Mouse (Mus musculus): ENCODE results near the gene Tubgcp2.

Tubgcp2 gene

DNA sequence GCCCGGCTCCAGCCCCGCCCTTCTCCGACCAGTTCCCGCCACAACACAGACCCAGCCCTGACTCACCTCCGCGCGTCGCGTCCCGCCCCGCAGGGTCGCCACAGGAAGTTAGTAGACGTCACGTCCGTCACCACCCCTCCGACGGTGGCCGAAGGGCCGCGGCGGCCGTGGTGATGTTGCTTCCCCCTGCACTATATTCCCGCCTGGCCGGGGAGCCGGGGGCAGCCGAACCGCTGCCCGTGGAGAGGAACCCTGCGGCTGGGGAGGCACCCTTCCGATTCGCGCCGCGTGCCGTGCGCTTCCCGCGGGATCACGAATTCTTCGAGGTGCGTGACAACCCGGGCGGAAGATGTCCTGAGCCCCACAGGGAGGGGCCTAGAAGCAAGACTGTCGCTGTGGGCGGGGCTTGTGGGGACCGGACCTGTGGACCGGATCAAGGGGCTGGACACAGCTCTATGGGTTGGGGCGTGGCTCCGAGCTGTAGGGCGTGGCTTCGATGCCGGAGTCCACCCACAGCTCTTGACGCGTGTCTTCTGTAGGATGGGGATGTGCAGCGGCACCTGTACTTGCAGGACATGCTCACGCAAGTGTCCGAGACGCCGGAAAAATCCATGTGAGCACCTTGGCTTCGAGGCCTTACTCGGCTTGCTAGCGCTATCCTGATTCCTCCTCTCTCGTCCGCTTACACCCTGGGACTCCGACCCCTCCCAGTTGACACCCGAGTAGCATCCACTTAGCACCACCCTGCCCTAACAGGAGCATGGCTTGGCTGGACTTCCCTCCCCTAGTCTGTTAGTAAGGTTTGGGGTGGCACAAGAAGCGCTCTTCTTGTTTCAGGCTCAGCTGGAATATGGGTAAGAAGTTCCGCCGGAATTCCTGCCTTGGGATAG, at the start of gene Tubgcp2, which contains the start of gene Zfp511:
Gene Tubgcp2 (minus strand): TSS at position 389 of the 890 bp plus-strand sequence.
Gene Zfp511 (plus strand): TSS at position 111 of the 890 bp plus-strand sequence.
- DNase-seq (ENCODE audit: inconsistent age in 2 of 2, low spot score in 1 of 2): peak; percentile 97 to 100

DNA sequence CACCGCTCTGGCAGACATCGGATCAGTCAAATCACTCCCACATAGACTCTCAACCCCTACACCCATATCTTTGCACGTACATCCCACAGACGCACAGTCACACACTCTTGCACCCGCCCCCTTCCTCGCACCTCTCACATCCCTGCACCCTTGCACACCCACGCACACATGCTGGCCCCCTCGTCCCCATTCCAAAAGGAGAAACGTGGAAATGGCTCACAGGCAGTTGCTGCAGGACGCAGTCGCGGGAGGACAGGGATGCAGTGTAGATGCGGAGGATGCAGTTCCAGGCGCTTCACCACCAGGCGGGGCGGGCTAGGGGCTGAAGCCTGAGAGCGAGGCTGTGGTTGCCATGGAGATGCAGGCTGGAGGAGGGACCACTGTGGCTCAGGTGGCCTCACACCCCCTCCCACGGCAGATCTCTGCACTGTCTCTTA, 45.8 kb upstream of the Tubgcp2 start, which contains the start of gene Caly:
Gene Caly (minus strand): TSS at position 307 of the 437 bp plus-strand sequence.
- peak; percentile 30 to 56 for DNase-seq (ENCODE audit: inconsistent age in 2 of 2, low spot score in 1 of 2)

DNA sequence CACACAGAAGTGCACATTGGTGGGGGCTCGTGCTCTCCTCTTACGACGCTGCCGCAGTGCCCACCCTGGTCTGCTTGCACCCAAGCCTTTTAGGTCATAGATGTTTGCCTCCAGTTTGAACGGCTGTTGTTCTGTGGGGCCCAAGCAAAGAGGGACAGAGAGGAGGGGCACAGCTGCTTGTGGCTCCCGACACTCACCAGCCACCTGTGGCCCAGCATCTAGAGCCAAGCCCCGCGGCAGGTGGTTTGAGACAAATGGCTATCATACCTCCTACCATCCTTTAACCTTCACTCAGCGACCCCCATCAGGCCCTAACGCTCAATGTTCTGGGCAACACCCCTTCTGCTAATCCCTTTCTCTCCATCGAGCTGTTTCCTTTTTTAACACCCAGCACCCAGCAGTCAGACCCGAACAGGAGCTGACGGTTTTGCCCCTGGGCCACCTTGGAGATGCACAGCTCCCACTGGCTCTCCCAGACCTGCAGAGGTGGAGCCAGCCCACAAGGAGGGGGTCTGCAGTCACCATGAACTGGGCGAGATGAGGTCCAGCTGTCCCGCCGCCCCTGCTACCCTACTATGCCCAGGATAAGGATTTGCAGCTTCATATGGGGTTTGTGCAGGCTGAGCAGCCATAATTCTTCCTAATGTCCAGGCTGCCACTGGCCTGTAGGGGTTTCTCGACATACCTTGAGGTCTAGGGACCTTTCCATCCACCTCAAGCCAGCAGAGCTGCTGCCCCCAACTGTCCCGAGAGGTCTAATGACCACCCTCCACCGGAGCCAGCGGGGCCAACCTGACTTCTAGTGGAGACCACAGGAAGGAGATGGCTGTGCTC, 45.2 kb upstream of the Tubgcp2 start:
- peak in 1 of 2 experiments; percentile 44 for DNase-seq (ENCODE audit: inconsistent age in 2 of 2, low spot score in 1 of 2)

DNA sequence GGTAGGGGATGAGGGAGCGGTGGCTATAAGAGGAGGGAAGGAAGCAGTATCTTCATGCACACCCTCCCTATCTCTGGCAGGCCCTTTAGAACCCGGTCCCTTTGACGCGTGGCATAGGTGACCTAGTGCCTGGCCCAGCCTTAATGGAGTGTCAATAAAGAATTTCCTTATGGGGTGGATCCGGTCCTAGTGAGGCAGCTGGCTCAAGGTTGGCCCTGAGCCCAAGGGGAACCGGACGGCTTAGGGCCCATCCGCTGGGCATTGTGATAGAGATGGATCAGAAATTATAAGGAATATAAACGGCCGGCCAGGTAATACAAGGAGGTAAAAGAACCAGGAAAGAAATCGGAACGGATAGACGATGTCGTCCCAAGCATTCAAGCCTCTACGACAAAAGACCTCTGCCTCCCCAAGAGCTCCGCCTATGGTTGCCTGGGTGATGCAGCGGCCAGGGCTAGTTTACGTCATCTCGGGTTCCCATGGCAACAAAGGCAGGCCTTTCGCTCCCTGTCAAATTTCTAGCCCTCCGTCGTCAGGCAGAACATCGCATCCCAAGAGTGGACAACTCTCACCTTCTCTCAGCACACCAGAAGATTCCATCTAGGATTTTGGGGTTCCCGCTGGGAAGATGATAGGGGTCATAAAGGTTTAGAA, 44.2 kb upstream of the Tubgcp2 start:
- peak; percentile 88 to 94 for DNase-seq (ENCODE audit: inconsistent age in 2 of 2, low spot score in 1 of 2)

DNA sequence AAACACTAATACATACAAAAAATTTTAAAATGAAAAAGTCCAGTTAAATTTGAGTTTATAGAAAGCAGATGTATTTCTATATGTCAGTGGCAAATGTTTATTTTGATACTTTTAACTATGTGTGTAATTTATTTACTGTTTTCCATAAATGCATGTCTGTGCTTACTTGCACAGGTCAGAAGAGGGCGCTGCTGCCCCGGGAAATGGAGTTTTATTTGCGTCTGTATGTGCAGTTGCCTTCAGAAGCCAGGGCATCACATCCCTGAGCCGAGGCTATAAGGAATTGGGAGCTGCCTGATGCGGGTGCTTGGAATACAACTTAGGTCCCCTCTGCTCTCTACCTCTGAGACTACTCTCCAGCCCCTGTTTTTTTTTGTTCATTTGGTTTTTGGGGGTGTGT, 42.2 kb upstream of the Tubgcp2 start:
- peak; percentile 72 to 86 for DNase-seq (ENCODE audit: inconsistent age in 2 of 2, low spot score in 1 of 2)

DNA sequence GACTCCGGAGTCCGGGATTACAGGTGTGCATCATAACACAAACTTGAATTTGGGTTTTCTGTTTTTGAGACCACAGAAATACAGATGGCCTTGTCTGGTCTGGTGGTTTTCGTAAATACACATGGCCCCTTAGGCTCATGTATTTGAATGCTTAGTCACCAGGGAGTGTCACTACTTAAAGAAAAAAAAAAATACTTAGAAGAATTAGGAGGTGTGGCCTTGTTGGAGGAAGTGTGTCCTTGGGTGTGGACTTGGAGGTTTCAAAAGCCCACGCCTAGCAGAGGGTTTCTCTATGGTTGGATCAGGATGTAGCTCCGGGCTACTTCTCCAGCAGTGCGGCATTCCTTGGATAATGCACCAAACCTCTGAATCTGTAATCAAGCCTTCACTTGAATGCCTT, 41.2 kb upstream of the Tubgcp2 start:
- no peak for DNase-seq (ENCODE audit: inconsistent age in 2 of 2, low spot score in 1 of 2)

DNA sequence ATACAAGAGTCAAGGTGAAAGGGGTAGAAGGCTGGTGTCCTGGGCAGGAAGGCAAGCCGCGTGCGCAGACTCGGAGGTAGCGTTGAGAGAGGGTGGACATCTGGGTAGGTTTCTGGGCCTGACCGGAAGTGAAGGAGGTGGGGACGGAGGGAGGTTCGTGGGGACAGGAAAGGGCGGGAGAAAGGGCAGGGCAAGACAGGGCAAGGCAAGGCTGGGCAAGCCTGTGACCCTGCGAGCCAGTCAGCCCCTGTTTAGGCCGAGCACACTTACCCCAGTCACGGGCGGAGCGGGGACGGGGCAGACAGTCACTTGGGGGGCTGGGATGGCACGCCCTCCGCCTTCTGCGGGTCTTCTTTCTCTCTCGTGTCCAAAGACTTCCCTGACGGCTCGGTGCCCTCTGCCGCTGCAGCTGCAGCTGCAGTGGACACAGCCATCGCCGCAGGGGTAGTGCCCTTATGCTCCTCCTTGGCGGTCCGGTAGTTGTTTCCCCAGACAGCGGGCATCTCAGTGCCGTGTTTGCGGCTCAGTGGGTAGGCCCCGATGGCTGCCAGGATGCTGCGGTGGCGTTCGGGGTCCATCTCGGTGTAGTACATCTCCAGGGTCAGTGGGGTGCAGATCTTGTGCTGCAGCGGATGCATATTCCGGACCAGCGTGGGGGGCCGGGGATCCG, 33.7 kb upstream of the Tubgcp2 start:
- peak; percentile 18 to 50 for DNase-seq (ENCODE audit: inconsistent age in 2 of 2, low spot score in 1 of 2)

DNA sequence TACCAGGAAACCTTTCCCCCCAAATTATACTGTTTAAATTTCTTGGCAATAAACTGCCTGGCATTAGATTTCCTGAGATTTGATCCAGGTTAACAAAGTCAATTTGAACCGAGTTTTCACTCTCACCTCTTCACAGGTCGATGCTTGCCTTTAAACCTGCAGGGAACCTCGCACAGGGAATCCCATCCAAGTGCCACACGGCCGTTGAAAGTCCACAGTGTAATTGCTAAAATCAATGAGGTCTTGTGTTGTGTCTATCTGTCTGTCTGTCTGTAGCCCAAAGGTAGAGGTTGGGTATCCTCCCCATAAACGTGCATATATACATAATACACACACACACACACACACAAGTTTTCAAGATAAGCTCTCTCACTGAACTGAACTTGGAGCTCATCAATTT, 30.9 kb upstream of the Tubgcp2 start:
- DNase-seq (ENCODE audit: inconsistent age in 2 of 2, low spot score in 1 of 2): no peak

DNA sequence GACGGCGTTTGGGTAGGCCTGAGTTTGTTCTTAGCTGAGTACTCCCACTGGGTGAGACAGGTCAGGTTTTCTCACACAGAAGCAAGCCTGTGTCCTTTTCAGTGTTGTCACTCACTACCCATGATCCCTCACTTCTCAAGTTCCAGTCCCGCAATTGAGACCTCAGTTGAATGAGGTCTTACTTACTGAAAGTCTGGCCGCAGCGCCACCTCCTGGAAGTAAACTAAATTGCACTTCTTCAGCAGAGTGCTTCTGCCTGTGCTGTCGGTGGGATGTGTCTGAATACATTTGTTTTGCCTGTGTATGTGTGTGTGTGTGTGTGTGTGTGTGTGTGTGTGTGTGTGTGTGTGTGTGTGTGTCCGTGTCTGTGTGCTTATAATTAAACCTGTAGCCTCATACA, 26.6 kb upstream of the Tubgcp2 start:
- peak; percentile 55 to 86 for DNase-seq (ENCODE audit: inconsistent age in 2 of 2, low spot score in 1 of 2)

DNA sequence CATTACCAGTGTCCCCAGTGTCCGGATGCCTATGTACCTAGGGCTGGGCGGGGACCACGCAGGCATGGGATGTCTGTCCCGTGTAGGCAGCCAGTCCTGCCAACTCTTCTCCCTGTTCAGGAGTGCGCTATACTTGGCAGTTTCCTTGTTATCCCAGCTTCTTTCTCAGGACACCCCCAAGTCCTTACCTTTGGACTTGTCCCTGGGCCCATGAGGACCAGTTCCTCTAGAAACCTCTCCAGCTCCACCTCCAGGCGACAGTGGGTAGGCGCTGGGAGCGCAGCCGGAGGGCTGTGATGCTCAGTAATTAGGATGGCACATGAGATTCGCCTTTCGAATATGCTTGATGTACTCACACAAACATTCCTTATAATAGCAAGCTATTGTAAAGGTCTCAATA, 25.8 kb upstream of the Tubgcp2 start:
- DNase-seq (ENCODE audit: inconsistent age in 2 of 2, low spot score in 1 of 2): peak in 1 of 2 experiments; percentile 58

DNA sequence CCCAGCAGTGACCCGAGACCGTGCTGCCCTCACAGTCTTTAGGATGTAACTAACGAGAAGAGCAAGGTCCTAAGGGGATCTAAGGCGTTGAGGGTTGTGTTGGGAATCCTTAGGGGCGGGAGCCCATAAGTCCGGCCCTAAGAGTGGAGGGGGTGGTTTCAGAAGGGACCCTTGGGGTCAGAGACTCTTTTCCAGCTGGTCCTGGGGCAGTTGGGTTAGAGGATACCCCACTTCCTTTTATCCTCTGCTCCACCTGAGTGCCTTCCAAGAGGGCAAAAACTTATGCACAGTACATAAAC, 25.3 kb upstream of the Tubgcp2 start:
- no peak for DNase-seq (ENCODE audit: inconsistent age in 2 of 2, low spot score in 1 of 2)

DNA sequence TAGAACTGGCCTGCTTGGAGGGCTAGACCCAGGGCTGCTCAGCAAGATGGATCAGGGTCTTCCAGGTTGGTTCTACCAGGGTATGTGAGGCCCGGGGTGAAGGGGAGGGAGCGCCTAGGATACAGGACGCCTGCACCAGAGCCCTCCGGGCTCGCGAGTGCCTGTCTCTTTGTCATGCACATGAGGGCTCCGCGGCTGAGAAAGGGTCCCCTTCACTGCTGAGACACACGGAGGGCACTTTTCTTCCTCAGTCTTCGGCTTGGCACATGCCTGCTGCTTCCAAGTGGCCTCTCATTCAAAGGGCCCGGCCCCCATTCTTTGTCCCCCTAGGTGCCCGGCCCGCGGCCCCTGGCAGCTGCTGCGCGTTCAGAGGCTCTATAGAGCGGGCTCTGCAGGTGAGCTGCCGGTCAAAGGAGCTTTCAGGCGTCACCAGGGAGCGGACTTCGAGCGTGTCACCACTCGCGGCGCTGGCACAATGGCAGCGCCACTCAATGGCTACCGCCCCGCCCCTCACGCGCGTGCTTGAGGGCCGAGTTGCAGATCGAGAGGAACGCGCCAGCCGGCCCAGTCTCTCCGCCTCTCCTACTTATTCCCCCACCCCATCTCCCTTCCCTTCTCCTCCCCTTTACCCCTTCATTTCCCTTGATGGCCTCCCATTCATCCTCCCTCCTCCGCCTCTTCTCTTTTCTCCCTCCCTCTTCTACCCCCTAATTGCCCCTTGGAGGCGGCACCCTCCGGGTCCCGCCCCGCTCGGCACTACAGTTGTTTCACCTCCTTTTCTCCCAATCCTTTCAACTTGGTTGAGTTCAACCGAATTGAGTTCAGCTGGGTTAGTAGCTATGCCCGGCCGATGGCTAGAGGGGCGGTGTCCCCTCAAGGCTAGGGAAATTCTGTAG, 24.7 kb upstream of the Tubgcp2 start:
- DNase-seq (ENCODE audit: inconsistent age in 2 of 2, low spot score in 1 of 2): peak; percentile 29 to 63

DNA sequence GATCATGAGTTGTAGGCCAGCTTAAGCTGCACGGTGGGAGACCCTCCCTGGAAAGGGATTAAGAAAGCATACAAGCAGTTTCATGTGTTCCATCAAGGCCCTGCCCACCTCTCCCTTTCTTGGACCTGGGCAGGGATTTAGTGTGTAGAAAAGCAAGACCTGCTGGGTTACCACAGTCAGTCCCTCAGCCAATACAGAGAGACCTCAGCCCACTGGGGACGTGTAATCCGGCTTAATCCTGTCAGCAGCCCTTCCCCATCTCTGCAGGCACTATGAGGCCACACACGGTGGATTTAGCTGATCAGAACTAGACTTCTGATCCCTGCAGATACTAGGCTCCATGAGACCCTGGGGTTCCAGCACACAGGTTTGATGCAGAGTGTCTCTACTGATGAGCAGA, 23.1 kb upstream of the Tubgcp2 start:
- no peak for DNase-seq (ENCODE audit: inconsistent age in 2 of 2, low spot score in 1 of 2)

DNA sequence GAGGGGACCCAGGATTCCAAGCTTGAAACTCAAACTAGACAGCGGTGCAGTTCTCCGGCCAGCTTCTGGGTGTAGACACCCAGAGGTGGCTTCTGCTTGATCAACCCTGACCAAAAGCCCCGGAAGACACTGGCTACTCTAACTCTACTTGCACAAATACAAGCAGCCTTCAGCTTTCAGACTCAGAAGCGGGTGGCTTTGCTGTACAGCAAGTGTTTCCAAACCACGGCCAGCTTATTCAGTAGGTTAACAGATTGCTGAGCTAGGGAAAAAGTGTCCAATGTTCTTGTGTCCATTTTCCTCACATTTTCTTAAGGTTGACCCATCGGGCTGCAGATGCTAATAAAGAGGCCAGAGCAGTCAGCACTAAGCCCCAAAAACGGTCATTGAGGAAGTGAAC, 22.1 kb upstream of the Tubgcp2 start:
- DNase-seq (ENCODE audit: inconsistent age in 2 of 2, low spot score in 1 of 2): no peak

DNA sequence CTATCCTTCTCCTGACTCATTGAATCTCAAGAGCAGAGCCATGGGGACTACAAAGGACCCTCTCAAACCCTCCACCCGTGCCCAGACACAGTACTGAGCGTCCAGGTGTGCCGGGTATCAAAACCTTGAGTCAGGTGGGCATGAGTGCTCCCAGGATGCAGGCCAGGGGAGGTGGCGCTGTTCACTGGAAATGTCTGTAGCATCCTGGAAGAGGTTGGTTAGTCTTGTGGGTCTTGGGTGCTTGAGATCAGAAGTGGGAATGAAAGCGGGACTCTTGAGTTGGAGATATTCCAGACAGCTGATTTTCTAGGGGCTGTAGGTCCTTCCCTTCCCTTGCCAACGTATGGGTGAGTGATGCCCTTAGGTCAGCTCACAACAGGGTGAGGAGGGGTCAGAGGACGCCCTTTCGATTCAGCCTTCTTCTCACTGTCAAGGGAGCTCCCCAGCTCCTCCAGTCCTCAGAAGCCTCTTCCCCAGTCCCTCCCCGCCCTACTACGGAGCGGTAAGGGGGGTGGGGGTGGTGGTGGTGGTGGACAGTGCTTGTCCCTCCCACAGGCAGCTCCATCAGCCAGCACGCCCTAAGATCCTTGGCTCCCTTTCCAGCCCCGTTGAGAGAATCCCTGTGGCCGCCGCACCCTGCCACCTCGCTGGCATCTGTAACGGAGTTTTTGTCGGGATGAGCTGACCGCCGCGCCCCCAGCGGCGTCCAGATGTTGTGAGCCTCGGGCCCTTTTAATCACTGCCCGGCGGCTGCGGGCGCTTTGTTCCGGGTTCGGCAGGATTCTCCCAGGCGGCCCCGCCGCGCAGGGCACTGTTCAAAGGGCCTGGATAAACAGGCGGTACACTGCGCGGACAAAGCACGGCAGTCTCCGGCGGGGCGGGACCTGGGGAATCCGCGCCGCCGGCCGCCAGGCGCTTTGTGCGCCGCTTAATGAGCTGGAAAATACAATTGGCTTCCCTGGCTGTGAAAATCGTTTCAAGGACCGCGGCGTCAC, 21.2 kb upstream of the Tubgcp2 start:
- peak in 1 of 2 experiments; percentile 59 for DNase-seq (ENCODE audit: inconsistent age in 2 of 2, low spot score in 1 of 2)

DNA sequence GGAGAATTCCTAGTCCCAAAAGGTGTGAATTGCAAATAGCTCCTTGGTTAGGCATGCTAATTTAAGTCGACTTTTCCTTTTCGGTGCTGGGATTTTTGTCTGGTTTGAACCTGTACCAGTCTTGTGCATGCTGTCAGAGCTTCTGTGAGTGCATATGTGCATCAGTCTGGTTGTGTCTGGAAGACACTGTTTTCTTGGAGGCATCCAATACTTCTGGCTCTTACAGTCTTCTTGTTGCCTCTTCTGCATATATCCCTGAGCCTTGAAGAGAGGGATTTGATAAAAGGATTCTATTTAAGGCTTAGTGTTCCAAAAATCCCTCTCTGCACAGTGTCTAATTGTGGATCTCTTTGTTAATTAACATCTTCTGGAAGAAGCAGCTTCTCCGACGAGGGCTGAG, 17.7 kb upstream of the Tubgcp2 start:
- DNase-seq (ENCODE audit: inconsistent age in 2 of 2, low spot score in 1 of 2): no peak

DNA sequence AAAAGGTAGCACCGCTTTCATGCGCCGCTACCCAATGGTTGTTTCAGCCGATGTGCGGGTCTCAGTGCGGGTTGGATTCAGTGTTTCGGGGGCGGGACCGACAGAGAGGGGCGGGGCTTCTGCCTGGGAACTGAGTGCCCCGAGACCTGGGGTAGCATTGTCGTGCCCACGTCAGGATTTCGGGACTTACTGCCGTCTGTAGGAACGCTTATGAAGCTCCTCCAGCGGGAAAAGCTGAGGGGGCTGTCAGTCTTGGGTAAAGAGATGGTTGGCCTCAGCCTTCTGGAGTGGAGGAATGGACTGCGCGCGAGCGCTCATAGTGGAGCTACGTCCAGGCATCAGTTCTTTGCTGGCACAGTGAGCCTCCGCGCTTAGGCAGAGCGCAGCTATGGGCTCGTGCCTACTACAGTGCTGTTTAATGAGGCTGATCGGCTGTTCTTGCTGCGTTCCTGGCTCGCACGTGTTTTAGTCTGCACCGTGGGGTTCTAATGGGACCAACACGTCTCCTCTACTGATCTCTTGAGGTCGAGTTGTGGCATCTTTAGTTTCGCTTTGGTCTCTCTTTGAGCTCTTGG, 12.7 kb upstream of the Tubgcp2 start:
- peak; percentile 30 to 78 for DNase-seq (ENCODE audit: inconsistent age in 2 of 2, low spot score in 1 of 2)

Measured in adrenal gland, adult (tissue).